Mouse (Mus musculus) neural tube, embryonic 14.5 days (tissue): ENCODE results near the gene Fam98b. TPM values are rescaled to one million over a fixed set of nuclear protein-coding genes. Genes with fewer than 3 reads are reported as not detected.
A peak's percentile ranks its signal among the peaks of the same experiment; 100 is the strongest.

Experiments used
- ATAC-seq: fragments of 200-750 bp; cut with Nextera tagmentation; 2 replicates; pipeline ENCODE4 v1.8.0; 2017; ENCODE audit warnings: low read depth, mild to moderate bottlenecking, moderate TSS enrichment, moderate library complexity
- H3K27ac ChIP-seq: fragments of 300-500 bp; sonication (generic); 2 replicates; pipeline ENCODE4 v1.5.1; 2014; ENCODE audit warnings: low read depth, mild to moderate bottlenecking, control low read depth, low read length, moderate library complexity, mixed read lengths
- H3K27me3 ChIP-seq: fragments of 300-500 bp; sonication (generic); 2 replicates; pipeline ENCODE4 v1.6.1; 2014; ENCODE audit warnings: low read length; ENCODE audit not compliant: control insufficient read depth, insufficient read depth
- H3K36me3 ChIP-seq: fragments of 300-500 bp; sonication (generic); 2 replicates; pipeline ENCODE4 v1.6.1; 2014; ENCODE audit warnings: low read length, mixed read lengths; ENCODE audit not compliant: control insufficient read depth, insufficient read depth
- H3K4me1 ChIP-seq: fragments of 300-500 bp; sonication (generic); 2 replicates; pipeline ENCODE4 v1.6.1; 2014; ENCODE audit warnings: low read length; ENCODE audit not compliant: control insufficient read depth, insufficient read depth
- H3K4me2 ChIP-seq: fragments of 300-500 bp; sonication (generic); 2 replicates; pipeline ENCODE4 v1.6.1; 2014; ENCODE audit warnings: mild to moderate bottlenecking, low read depth, low read length, control low read depth
- H3K4me3 ChIP-seq: fragments of 300-500 bp; sonication (generic); 2 replicates; pipeline ENCODE4 v1.5.1; 2014; ENCODE audit warnings: low read depth, low read length, control low read depth, mixed read lengths
- H3K9ac ChIP-seq: fragments of 300-500 bp; sonication (generic); replicated peaks from 2 replicates; pipeline ENCODE4 v1.6.1; 2014; ENCODE audit warnings: low read depth, mild to moderate bottlenecking, control low read depth, low read length, mixed read lengths
- H3K9me3 ChIP-seq: fragments of 300-500 bp; sonication (generic); 2 replicates; pipeline ENCODE4 v1.6.1; 2016; ENCODE audit warnings: low read length; ENCODE audit not compliant: control insufficient read depth
- WGBS: fragments of 180-500 bp; shearing (Covaris S2); extraction: QIAGEN DNeasy Blood & Tissue Kit; methylation state at CpG from one replicate; pipeline ENCODE4 v1.1.7; 2014; 5-methylcytosine and 5-hydroxymethylcytosine counted together
- polyA plus RNA-seq: library from polyadenylated mRNA; unstranded; fragments of >200 nt; fragmentation: Nextera tagmentation; extraction: Ambion mirVana; gene quantifications from 2 replicates; pipeline ENCODE4 v1.2.1, GENCODE M21; 2014

Gene Fam98b
- polyA plus RNA-seq, result 10.4 and 13.5 TPM in 2 replicates

- Histone ChIP-seq H3K9ac (peak within 1 kb of the TSS; percentile 76), H3K27me3 (no peaks in the 10 kb centered on the region; the same call in 1 of the 2 replicates), H3K4me2 (peak within 1 kb of the TSS; percentile 76), H3K36me3 (no peaks in the 10 kb centered on the region), H3K4me3 (peak within 1 kb of the TSS; percentile 76), H3K27ac (peak within 1 kb of the TSS; percentile 86), H3K4me1 (peaks cover 10% of the 10 kb centered on the region; the same call in 1 of the 2 replicates), H3K9me3 (no peaks in the 10 kb centered on the region)
- ATAC-seq, result peak; percentile 98
- under 1% methylated on average over 33 of the region's 33 CpGs for WGBS
Measured at GRCm38 (mm10) chr2:117249255-117250000, at the start of gene Fam98b. Gene Fam98b (plus strand): TSS chr2:117249739.

DNA sequence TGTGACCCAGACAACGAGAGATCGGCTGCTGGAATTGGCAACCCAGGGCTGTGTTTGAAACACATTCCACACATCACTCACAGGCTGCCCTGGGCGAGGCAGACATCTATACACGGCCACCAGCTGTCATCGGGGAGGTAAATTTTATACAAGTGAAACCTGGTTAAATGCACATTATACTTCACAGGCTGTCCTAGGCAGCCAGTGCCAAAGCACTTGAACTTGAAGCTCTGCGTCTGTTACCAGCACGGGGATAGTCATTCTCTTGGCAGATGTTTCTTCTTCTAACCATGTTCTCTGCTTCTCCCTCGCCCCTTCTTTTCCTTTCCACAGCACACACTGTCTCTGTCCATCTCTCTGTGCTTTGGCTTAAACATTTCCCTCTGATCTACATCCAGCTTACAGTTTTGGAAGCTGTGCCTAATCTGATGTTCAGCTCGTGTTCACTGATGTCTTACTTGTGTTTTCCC is 48.6 kb upstream of the Fam98b start:
- 29% methylated on average over 9 of the region's 9 CpGs for WGBS
- H3K27ac ChIP-seq, result no peak overlapping the region
- H3K4me2 ChIP-seq, result no peak overlapping the region
- peaks cover 4% of the 10 kb centered on the region; the same call in 1 of the 2 replicates for H3K4me1 ChIP-seq
- ATAC-seq, result peak; percentile 41; the same call in 1 of the 2 replicates
- no peaks in the 10 kb centered on the region for H3K36me3 ChIP-seq
- H3K4me3 ChIP-seq, result no peak overlapping the region
- H3K9me3 ChIP-seq, result no peaks in the 10 kb centered on the region
- H3K27me3 ChIP-seq, result no peaks in the 10 kb centered on the region
- H3K9ac ChIP-seq, result no peak overlapping the region

GRCm38 (mm10) chr2:117203350-117203749 is 46.2 kb upstream of the Fam98b start:
- H3K27me3 ChIP-seq, result no peaks in the 10 kb centered on the region
- no peaks in the 10 kb centered on the region for H3K36me3 ChIP-seq
- H3K27ac ChIP-seq, result no peak overlapping the region
- peaks cover 4% of the 10 kb centered on the region; the same call in 1 of the 2 replicates for H3K4me1 ChIP-seq
- H3K9me3 ChIP-seq, result no peaks in the 10 kb centered on the region
- no peak overlapping the region for H3K9ac ChIP-seq
- no peak for ATAC-seq
- 71% methylated on average over 5 of the region's 5 CpGs for WGBS
- no peak overlapping the region for H3K4me3 ChIP-seq
- no peak overlapping the region for H3K4me2 ChIP-seq

GRCm38 (mm10) chr2:117204534-117204933 is 45.0 kb upstream of the Fam98b start:
- ATAC-seq, result no peak
- H3K9me3 ChIP-seq, result no peaks in the 10 kb centered on the region
- no peaks in the 10 kb centered on the region for H3K27me3 ChIP-seq
- H3K4me3 ChIP-seq, result no peak overlapping the region
- peaks cover 4% of the 10 kb centered on the region; the same call in 1 of the 2 replicates for H3K4me1 ChIP-seq
- no peaks in the 10 kb centered on the region for H3K36me3 ChIP-seq
- H3K27ac ChIP-seq, result no peak overlapping the region
- no peak overlapping the region for H3K4me2 ChIP-seq
- 77% methylated on average over 3 of the region's 3 CpGs for WGBS
- no peak overlapping the region for H3K9ac ChIP-seq

GRCm38 (mm10) chr2:117205066-117205465 is 44.5 kb upstream of the Fam98b start:
- peaks cover 4% of the 10 kb centered on the region; the same call in 1 of the 2 replicates for H3K4me1 ChIP-seq
- H3K9ac ChIP-seq, result no peak overlapping the region
- no peaks in the 10 kb centered on the region for H3K36me3 ChIP-seq
- no peaks in the 10 kb centered on the region for H3K27me3 ChIP-seq
- H3K4me3 ChIP-seq, result no peak overlapping the region
- H3K4me2 ChIP-seq, result no peak overlapping the region
- H3K9me3 ChIP-seq, result no peaks in the 10 kb centered on the region
- 80% methylated on average over 6 of the region's 6 CpGs for WGBS
- ATAC-seq, result no peak
- H3K27ac ChIP-seq, result no peak overlapping the region

DNA sequence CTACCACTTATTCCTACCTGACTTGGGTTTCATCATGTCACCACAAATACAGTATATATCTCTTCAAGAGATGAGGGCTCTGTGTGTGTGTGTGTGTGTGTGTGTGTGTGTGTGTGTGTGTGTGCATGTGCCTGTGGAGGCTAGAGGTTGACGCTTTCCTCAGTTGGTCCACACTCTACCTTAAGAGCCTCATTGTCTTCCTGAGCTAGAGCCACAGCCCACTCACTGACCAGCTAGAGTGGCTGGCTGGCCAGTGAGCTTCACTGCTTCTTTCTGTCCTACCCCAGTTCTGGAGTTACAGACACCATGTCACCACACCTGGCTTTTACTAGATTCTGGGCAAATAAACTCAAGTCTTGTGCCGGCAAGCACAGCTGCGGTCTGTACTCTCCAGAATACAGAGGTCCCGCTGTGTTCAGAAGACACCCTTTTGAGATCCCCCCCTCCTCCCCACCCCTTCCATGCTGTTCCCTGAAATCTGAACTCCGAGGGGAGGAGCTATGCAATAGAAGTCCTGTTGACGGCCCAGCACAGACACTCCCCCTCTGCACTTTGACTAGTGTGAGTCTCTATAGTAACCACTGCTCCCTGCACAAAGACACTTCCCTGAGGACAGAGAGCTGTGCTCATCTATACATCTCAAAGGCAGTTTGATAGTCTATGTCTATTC is 39.0 kb upstream of the Fam98b start:
- Histone ChIP-seq H3K9me3 (no peaks in the 10 kb centered on the region), H3K4me3 (no peak overlapping the region), H3K4me2 (no peak overlapping the region), H3K4me1 (peaks cover 3% of the 10 kb centered on the region; the same call in 1 of the 2 replicates), H3K36me3 (no peaks in the 10 kb centered on the region), H3K27ac (no peak overlapping the region), H3K27me3 (no peaks in the 10 kb centered on the region), H3K9ac (no peak overlapping the region)
- ATAC-seq, result peak; percentile 98
- 4% methylated on average over 6 of the region's 6 CpGs for WGBS

DNA sequence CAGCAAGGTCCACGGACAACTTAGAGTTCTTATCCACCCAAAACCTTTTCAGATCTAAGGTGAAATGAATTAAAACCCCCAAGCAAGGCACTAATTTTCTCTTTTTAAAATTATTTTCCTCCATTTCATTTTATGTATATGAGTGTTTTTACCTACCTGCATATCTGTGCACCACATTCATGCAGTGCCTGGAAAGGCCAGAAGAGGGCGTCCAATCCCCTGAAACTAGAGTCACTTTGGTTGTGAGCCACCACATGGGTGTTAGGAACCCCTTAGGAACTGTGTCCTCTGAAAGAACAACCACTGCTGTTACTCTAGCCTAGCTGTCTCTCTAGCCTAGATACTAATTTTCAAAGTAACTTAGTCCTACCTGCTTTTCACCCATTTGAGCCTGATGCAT is 33.4 kb upstream of the Fam98b start:
- no peak overlapping the region for H3K9ac ChIP-seq
- H3K27me3 ChIP-seq, result no peaks in the 10 kb centered on the region
- H3K27ac ChIP-seq, result no peak overlapping the region
- H3K9me3 ChIP-seq, result no peaks in the 10 kb centered on the region
- H3K4me3 ChIP-seq, result no peak overlapping the region
- ATAC-seq, result no peak
- WGBS, result 70% methylated on average over 2 of the region's 2 CpGs
- no peak overlapping the region for H3K4me2 ChIP-seq
- H3K36me3 ChIP-seq, result no peaks in the 10 kb centered on the region
- H3K4me1 ChIP-seq, result no peaks in the 10 kb centered on the region

DNA sequence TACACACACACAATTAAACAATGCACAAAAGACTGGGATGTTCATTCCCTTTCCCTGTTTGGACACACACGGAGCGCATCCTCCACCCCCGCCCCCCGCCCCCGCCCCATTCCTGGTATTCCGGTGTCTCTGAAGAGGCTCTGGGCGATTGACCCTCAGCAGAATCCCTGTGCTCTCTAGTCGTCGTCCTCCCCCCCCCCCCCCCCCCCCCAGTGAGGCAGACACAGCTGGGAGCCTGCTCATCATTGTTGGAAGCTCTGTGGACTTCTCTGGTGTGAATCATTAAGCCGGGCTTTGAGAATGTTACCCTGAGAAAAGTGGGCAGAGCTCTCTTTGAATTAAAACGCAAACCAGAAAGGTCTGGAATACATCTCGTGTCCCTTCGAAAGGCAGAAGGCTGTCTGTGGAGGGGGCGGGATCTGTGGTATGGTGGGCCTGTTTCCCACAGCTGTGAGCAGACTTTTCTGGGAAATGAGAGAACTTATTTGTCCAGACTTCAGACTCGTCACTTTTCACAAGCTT is 31.8 kb upstream of the Fam98b start:
- Histone ChIP-seq H3K4me3 (no peak overlapping the region), H3K9ac (no peak overlapping the region), H3K36me3 (no peaks in the 10 kb centered on the region), H3K9me3 (no peaks in the 10 kb centered on the region), H3K4me1 (no peaks in the 10 kb centered on the region), H3K27me3 (no peaks in the 10 kb centered on the region), H3K4me2 (no peak overlapping the region), H3K27ac (no peak overlapping the region)
- WGBS, result 11% methylated on average over 13 of the region's 15 CpGs
- no peak for ATAC-seq

DNA sequence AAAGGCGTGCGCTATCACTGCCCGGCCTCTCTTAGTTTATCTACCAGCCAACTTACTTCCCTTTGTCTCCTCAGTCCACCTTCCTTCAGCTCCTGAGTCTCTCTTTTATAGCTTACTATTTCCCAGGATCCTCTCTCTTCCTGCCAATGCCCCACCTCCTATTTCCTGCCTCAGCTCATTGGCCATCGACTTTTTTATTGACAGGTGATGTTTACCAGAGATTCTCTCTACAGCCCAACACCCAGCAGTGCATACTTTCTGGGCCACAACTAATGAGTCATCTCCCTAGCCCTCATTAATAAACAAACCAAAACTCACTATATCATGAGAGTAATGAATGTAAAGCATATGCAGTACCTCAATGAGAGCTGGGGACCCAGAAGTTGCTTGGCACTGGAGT is 30.0 kb upstream of the Fam98b start:
- no peak for ATAC-seq
- Histone ChIP-seq H3K9ac (no peak overlapping the region), H3K9me3 (no peaks in the 10 kb centered on the region)

More for the DNA sequence above, 30.0 kb upstream of the Fam98b start:
- WGBS, result 95% methylated on average over 4 of the region's 4 CpGs
- H3K4me2 ChIP-seq, result no peak overlapping the region
- H3K27ac ChIP-seq, result no peak overlapping the region
- H3K27me3 ChIP-seq, result no peaks in the 10 kb centered on the region
- no peaks in the 10 kb centered on the region for H3K4me1 ChIP-seq
- no peaks in the 10 kb centered on the region for H3K36me3 ChIP-seq
- H3K4me3 ChIP-seq, result no peak overlapping the region
